Mouse (Mus musculus) heart, embryonic 11.5 days (tissue): ENCODE measurements around the gene Fzd5. TPM values are rescaled to one million over a fixed set of nuclear protein-coding genes. Genes with fewer than 3 reads are reported as not detected.

ENCODE experiments used
- ATAC-seq: fragments of 200-750 bp; cut with Nextera tagmentation; replicated peaks from 2 replicates; pipeline ENCODE4 v1.8.0; 2017; ENCODE audit warnings: moderate library complexity; ENCODE audit not compliant: insufficient number of reproducible peaks, low FRiP score, low TSS enrichment
- H3K27ac ChIP-seq: fragments of 300-500 bp; sonication (generic); 2 replicates; pipeline ENCODE4 v1.5.1; 2014; ENCODE audit warnings: mild to moderate bottlenecking, low read depth, low read length
- H3K27me3 ChIP-seq: fragments of 300-500 bp; sonication (generic); 2 replicates; pipeline ENCODE4 v1.6.1; 2014; ENCODE audit warnings: mild to moderate bottlenecking, low read length, mixed read lengths; ENCODE audit not compliant: control insufficient read depth, insufficient read depth
- H3K36me3 ChIP-seq: fragments of 300-500 bp; sonication (generic); 2 replicates; pipeline ENCODE4 v1.6.1; 2014; ENCODE audit warnings: mild to moderate bottlenecking, low read length, moderate library complexity, mixed read lengths; ENCODE audit not compliant: control insufficient read depth, insufficient read depth
- H3K4me1 ChIP-seq: fragments of 300-500 bp; sonication (generic); 2 replicates; pipeline ENCODE4 v1.6.1; 2014; ENCODE audit warnings: low read length; ENCODE audit not compliant: control insufficient read depth, insufficient read depth
- H3K4me2 ChIP-seq: fragments of 300-500 bp; sonication (generic); 2 replicates; pipeline ENCODE4 v1.6.1; 2014; ENCODE audit warnings: mild to moderate bottlenecking, moderate library complexity
- H3K4me3 ChIP-seq: fragments of 300-500 bp; sonication (generic); 2 replicates; pipeline ENCODE4 v1.5.1; 2014; ENCODE audit warnings: low read depth, low read length
- H3K9ac ChIP-seq: fragments of 300-500 bp; sonication (generic); 2 replicates; pipeline ENCODE4 v1.6.1; 2014; ENCODE audit warnings: mild to moderate bottlenecking, low read depth, low read length, moderate library complexity
- H3K9me3 ChIP-seq: fragments of 300-500 bp; sonication (generic); replicated peaks from 2 replicates; pipeline ENCODE4 v1.6.1; 2016; ENCODE audit warnings: low read length; ENCODE audit not compliant: control insufficient read depth
- WGBS: fragments of 180-500 bp; shearing (Covaris S2); extraction: QIAGEN DNeasy Blood & Tissue Kit; methylation state at CpG from one replicate; pipeline ENCODE4 v1.1.7; 2014; ENCODE audit not compliant: insufficient replicate concordance; 5-methylcytosine and 5-hydroxymethylcytosine counted together
- polyA plus RNA-seq: library from polyadenylated mRNA; unstranded; fragments of >200 nt; fragmentation: Nextera tagmentation; extraction: Ambion mirVana; gene quantifications from 2 replicates; pipeline ENCODE4 v1.2.1, GENCODE M21; 2014

The Fzd5 gene
- polyA plus RNA-seq, 1 experiment from 2014 or later, result 2.2 TPM

GRCm38 (mm10) chr1:64684440-64684839 is 53.1 kb downstream of the Fzd5 start:
- Histone ChIP-seq H3K27ac (no peak overlapping the region), H3K36me3 (no peaks in the 10 kb centered on the region), H3K27me3 (no peaks in the 10 kb centered on the region), H3K9me3 (no peaks in the 10 kb centered on the region), H3K4me1 (0 out of 2 replicates have a peak, but pooled peaks cover 3% of the 10 kb centered on the region), H3K4me3 (no peak overlapping the region), H3K4me2 (no peak overlapping the region), H3K9ac (no peak overlapping the region)
- WGBS, result 82% methylated on average over 2 of the region's 2 CpGs
- ATAC-seq, result no peak

GRCm38 (mm10) chr1:64683039-64683438 is 54.5 kb downstream of the Fzd5 start:
- Histone ChIP-seq H3K36me3 (no peaks in the 10 kb centered on the region), H3K27ac (no peak overlapping the region), H3K27me3 (no peaks in the 10 kb centered on the region), H3K4me3 (no peak overlapping the region), H3K4me1 (no peaks in the 10 kb centered on the region), H3K9ac (no peak overlapping the region), H3K4me2 (no peak overlapping the region), H3K9me3 (no peaks in the 10 kb centered on the region)
- WGBS, result 91% methylated on average over 3 of the region's 3 CpGs
- no peak for ATAC-seq

- no peaks in the 10 kb centered on the region for H3K36me3 ChIP-seq
- ATAC-seq, result no peak
- H3K9me3 ChIP-seq, result no peaks in the 10 kb centered on the region
- WGBS, result 52% methylated on average over 3 of the region's 3 CpGs
- H3K4me2 ChIP-seq, result no peak overlapping the region
- H3K27me3 ChIP-seq, result no peaks in the 10 kb centered on the region
- H3K4me1 ChIP-seq, result no peaks in the 10 kb centered on the region
- no peak overlapping the region for H3K27ac ChIP-seq
- no peak overlapping the region for H3K9ac ChIP-seq
- no peak overlapping the region for H3K4me3 ChIP-seq
These were observed 56.1 kb downstream of the Fzd5 start for GRCm38 (mm10) chr1:64681499-64681898.

Other genes starting within 250 kb of the Fzd5 start
- gene Creb1, start 205.1 kb downstream of the Fzd5 start, polyA plus RNA-seq, result 30.0 and 33.2 TPM in 2 replicates
- gene Mettl21a, start 120.5 kb downstream of the Fzd5 start, polyA plus RNA-seq, result 12.5 and 14.3 TPM in 2 replicates
- gene Ccnyl1, start 47.3 kb downstream of the Fzd5 start, polyA plus RNA-seq, result 6.1 and 6.8 TPM in 2 replicates
- 9.1 and 9.9 TPM in 2 replicates for gene Plekhm3, start 219.1 kb upstream of the Fzd5 start, polyA plus RNA-seq